Mouse (Mus musculus) liver, adult 2 months (tissue): ENCODE results near the gene Limd1.

Source experiments
- CTCF ChIP-seq: fragments of 200-500 bp; IDR thresholded peaks from 2 replicates; pipeline ENCODE4 v1.5.1; 2011; ENCODE audit warnings: low read depth, low read length, control low read depth
- POLR2A ChIP-seq: fragments of 200-500 bp; IDR thresholded peaks from 2 replicates; pipeline ENCODE4 v1.6.1; 2011; ENCODE audit warnings: low read length, control low read depth; ENCODE audit not compliant: insufficient read depth; ENCODE audit errors: extremely low read depth

DNA sequence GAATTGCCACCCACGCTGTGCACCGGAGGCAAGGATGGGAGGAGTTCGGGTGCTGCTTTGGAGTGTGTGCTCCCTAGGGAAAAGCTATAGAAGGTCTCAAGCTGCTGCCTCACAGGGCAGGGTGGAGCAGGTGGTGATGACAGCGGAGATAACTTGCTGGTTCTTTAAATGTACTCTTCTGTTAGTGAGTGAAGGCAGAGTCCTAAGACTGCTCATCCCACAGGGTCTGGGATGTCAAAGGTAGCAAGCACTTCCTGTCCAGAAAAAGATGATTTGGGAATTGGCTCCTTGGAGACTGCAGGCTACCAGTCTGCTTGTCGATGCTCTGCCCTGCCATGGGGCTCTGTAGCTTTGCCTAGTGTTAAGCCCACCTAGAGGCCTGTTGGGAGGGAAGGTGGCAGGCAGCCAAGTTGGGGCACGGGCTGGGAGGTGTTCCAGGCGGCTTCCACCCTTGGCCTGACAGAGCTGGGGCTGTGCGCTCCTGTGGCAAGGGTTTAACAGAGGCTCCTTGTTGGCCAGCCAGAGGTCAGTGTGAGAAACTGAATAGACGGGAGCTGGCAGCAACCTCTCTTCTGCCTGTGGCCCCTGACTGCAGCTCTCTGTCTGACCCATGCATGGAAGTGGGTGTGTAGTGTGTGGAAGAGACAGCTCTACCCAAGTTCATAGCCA is 13.5 kb downstream of the Limd1 start:
- TF ChIP-seq POLR2A = no peak
- no peak for TF ChIP-seq CTCF
